Mouse (Mus musculus) thymus, adult 18-20 months (tissue): Measurements from ENCODE around the gene Myo10.

Experiments
- DNase-seq, 2 experiments: peaks; one replicate each; pipeline ENCODE4 v3.0.0; 2022; ENCODE audit warnings: mixed read lengths in 2 of 2

Gene Myo10

DNA sequence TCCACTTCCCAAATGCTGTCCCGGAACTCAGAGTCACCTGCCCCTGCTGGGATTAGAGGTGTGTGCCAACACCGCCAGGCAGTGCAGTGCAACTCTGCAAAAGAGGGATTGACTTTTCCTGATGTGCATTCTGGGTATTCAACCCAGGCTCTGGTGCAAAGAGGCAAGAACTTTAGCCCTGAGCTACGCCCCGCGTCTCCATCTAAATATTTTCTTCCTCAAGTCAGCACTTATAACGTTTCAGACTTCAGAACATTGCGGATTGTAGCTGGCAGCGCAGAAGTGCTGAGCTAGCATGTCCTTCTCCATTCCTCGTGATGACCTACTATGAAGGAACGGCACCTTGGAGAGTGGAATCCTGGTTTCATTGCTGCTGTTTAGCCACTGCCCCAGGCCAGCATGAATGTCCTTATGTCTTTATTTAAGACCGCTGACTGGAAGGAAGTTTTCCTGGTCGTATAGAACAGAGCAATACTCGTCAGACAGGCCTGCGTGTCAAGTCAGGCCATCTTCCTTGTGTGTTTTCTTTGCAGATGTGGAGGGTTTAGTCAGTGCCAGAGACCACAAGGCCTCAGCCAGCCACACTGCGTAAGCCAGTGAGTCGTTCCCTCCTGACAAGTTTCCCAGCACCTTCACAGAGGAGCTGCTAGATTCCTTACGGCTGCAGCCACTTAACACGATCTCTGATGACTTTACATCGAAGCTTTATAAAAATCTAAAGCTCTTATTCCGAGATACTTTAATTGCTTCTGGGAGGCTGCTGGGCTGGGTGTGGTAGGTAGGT, 186.5 kb downstream of the Myo10 start:
- DNase-seq: no peak

DNA sequence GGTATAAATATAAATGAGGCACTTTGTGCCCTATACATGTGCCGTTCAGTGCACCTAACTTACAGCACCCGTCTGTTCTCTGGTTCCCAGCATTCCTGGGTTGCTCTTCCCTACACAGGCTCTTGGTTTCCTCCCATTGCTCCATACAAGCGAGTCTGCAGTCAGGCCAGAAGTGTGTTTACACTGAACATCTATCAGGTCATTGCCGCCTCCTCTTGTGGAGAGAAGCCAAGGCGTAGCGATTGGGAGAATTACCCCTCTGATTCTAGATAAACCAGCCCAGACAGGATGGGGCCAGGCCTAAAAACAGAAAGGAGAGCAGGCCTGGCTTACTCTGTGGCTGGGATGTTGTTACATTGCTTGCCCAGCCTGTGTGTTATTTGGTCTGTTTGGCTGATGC, 187.3 kb downstream of the Myo10 start:
- no peak for DNase-seq

- DNase-seq: no peak
Observed at GRCm38 (mm10) chr15:25811834-25812250, 189.5 kb downstream of the Myo10 start.

- peak; percentile 23 to 25 for DNase-seq
Observed at GRCm38 (mm10) chr15:25812479-25812878, 190.2 kb downstream of the Myo10 start.

GRCm38 (mm10) chr15:25814535-25814934, 192.2 kb downstream of the Myo10 start:
- no peak for DNase-seq

GRCm38 (mm10) chr15:25817191-25817590, 194.9 kb downstream of the Myo10 start:
- no peak for DNase-seq

DNA sequence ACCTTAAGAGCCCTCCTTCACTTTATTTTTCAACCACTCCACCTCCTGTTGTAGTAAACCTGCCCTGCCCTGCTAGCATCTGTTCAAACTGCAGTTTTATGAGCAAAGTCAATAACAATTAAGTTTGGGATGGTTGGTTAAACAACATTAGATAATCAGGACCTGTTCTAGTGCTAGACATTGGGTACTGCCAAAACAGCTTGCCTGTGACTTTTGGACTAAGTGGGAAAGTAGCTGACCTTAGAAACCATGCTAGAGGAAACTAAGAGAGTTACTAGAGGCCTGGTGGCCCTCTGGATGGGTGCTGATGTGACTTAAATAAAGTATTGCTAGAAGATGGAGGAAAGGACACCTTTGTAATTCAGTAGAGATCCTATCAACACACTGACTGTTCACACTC, 199.7 kb downstream of the Myo10 start:
- DNase-seq: no peak

- DNase-seq: no peak
Observed at GRCm38 (mm10) chr15:25822656-25823055, 200.3 kb downstream of the Myo10 start.

GRCm38 (mm10) chr15:25826531-25826961, 204.2 kb downstream of the Myo10 start:
- no peak for DNase-seq

DNA sequence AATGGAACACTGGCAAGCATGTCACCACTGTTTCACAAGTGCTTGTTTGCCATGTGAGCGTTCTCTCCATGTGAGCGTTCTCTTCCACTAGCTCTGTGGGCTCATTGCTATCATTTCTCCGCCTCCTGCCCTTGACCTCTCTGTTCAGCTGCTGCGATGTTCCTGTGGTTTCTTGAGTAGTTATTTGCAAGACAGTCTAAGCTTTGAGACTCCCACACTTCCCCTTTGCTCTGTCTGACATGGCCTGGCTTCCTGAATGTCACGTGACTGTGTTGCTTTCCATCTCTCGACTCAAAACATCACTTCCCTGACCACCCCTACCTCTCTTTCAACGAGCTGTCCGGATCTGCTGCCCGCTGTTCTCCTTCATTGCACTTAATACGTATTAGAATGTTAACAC, 206.1 kb downstream of the Myo10 start:
- DNase-seq: peak in 1 of 2 experiments; percentile 35

GRCm38 (mm10) chr15:25830426-25830825, 208.1 kb downstream of the Myo10 start:
- DNase-seq: no peak

- no peak for DNase-seq
Observed at GRCm38 (mm10) chr15:25834282-25834681, 212.0 kb downstream of the Myo10 start.

GRCm38 (mm10) chr15:25834920-25835674, 212.8 kb downstream of the Myo10 start:
- no peak for DNase-seq

DNA sequence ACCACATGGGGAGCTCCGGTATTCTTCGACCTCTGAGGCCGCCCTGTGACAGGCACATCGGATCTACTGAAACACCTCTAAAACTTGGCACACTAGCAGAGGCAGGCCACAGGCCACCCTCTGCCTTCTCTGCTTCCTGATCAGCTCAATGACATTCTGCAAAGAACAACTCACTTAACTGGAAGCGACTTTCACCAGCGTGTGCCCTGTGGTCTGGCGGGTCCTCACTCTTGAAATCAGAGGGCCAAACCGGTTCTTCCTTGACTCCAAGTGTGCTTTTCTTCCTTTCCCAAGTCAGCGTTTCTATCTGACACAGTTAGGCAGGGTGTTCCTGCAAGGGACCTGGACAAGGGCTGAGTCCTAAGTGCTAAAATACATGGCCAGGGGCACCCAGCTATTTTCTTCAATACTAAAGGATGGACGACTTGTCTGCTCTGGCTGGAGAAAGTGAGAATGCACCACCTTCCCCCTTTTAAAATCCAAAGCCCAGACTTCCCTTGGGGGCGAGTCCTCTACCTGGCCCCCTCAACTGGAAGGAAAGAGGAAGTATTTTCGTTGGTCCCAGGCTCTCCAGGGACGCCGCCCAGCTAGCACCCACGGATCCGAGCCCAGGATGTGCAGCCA, 220.2 kb downstream of the Myo10 start:
- DNase-seq: no peak

DNA sequence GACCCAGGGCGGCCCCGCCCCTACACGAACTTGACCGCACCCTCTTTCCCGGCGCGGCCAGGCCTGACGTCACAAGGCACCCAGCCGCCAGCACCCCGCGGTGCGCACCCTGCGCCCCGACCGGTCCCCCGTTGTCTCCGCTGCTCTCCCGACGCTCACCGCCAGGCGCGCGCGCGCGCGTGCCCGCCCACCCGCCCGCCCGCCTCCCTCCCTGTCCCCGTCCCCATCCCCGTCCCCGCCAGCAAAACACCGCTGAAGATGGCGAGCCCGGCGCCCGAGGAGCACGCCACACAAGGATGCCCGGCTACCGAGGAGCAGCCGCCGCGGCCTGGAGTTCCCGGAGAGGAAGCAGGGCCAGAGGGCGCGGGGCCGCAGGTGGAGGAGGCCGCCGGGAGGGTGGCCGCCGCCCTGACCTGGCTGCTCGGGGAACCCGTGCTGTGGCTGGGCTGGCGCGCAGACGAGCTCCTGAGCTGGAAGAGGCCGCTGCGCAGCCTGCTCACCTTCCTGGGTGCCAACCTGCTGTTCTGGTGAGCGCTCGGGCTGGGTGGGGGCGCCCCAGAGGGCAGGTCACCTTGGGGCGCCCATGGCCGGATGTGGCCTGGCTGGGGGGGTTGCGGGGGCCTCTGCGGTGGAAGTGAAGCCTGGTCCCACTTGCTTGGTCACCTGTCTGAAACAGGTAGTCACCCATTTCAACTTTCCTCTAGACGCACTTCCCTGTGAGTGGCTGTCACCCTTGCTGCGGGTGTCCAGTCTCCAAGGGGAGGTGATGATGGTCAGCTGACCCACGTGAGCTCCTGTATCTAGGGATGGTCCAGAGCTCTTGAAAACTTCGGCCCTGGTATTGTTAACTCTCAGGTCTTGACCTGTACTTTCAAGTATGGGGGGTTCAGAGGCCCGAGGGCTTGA, 221.0 kb downstream of the Myo10 start, which contains the start of gene Retreg1:
Gene Retreg1 (plus strand): TSS at position 95 of the 906 bp plus-strand sequence.
- peak; percentile 78 to 81 for DNase-seq

- no peak for DNase-seq
Observed at GRCm38 (mm10) chr15:25844013-25844570, 221.8 kb downstream of the Myo10 start.

GRCm38 (mm10) chr15:25844771-25845170, 222.4 kb downstream of the Myo10 start:
- no peak for DNase-seq

- no peak for DNase-seq
Observed at GRCm38 (mm10) chr15:25847576-25848168, 225.3 kb downstream of the Myo10 start.

- DNase-seq: no peak
Observed at GRCm38 (mm10) chr15:25850552-25850951, 228.2 kb downstream of the Myo10 start.

- DNase-seq: no peak
Observed at GRCm38 (mm10) chr15:25854270-25854904, 232.1 kb downstream of the Myo10 start.

DNA sequence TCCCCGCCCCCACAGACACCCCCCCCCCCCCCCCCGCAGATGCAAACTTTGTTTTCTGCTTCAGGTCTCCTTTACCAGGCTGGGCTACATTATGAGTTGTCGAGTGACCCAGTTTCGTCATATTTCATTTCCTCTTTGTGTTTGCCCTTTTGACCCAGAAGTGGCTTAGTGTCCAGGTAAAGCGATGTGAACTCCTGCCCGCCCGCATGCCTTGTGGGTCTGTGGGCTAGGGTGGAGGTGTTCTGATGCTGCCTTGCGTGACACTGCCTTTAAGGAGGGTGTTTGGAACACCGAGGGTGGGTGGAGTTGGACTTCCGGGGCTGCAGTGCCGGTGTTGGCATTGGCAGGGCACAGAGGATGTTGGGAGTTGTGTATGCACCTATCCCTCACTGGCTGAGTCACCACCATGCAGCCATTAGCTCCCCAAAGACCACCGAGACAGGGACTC, 236.3 kb downstream of the Myo10 start:
- DNase-seq: peak; percentile 18 to 27
